Mouse (Mus musculus) CH12.LX (cell line): Measurements from ENCODE around the gene Nrap. TPM values are rescaled to one million over a fixed set of nuclear protein-coding genes. Genes with fewer than 3 reads are reported as not detected.

Experiments
- DNase-seq: peaks from one replicate; pipeline ENCODE4 v3.0.0-alpha.2; 2013; ENCODE audit errors: extremely low read depth
- H3K27ac ChIP-seq: 2 replicates; pipeline ENCODE4 v1.5.1; 2012; ENCODE audit warnings: low read depth, mild to moderate bottlenecking, control low read depth, moderate library complexity; ENCODE audit not compliant: insufficient read depth
- H3K27me3 ChIP-seq: replicated peaks from 2 replicates; pipeline ENCODE3; 2012; ENCODE audit warnings: inconsistent platforms
- H3K36me3 ChIP-seq, 2 experiments: replicated peaks in 1 of 2; 2 replicates each; pipeline versions ENCODE3 to v1.6.1; 2012; ENCODE audit warnings: inconsistent platforms in 1 of 2, low read length in 1 of 2, mild to moderate bottlenecking in 1 of 2, mixed read lengths in 1 of 2, moderate library complexity in 1 of 2; ENCODE audit not compliant: control insufficient read depth in 1 of 2, insufficient read depth in 1 of 2
- H3K4me1 ChIP-seq, 2 experiments: 2 replicates each; pipeline ENCODE4 v1.6.1; 2012; ENCODE audit warnings: inconsistent platforms in 1 of 2, moderate library complexity in 1 of 2; ENCODE audit not compliant: insufficient read depth in 2 of 2, control insufficient read depth in 1 of 2
- H3K4me2 ChIP-seq: 2 replicates; pipeline ENCODE4 v1.6.1; 2012; ENCODE audit warnings: low read depth, mild to moderate bottlenecking, control low read depth; ENCODE audit not compliant: poor library complexity, insufficient read depth, severe bottlenecking
- H3K4me3 ChIP-seq, 3 experiments: fragments of 150-350 bp in 1 of 3; sonication (generic) in 1 of 3; replicated peaks in 1 of 3; 2 replicates each; pipeline versions ENCODE3 to v1.5.1; 2011 to 2012; ENCODE audit warnings: low read depth in 2 of 3, low read length in 2 of 3, mild to moderate bottlenecking in 2 of 3, moderate library complexity in 2 of 3, control low read depth in 1 of 3, improper control_type of control experiment in 1 of 3, inconsistent platforms in 1 of 3, mixed read lengths in 1 of 3; ENCODE audit not compliant: poor library complexity in 1 of 3
- H3K79me2 ChIP-seq: replicated peaks from 2 replicates; pipeline ENCODE4 v1.6.1; 2012; ENCODE audit warnings: mild to moderate bottlenecking, moderate library complexity; ENCODE audit not compliant: control insufficient read depth, poor library complexity, insufficient read depth, severe bottlenecking; ENCODE audit errors: extremely low read depth
- H3K9ac ChIP-seq: 2 replicates; pipeline ENCODE4 v1.6.1; 2012; ENCODE audit warnings: low read depth, mild to moderate bottlenecking, control low read depth, moderate library complexity; ENCODE audit not compliant: insufficient read depth
- H3K9me3 ChIP-seq: replicated peaks from 2 replicates; pipeline ENCODE3; 2012; ENCODE audit warnings: low read length, inconsistent platforms, mixed read lengths
- CHD2 ChIP-seq: IDR thresholded peaks from 2 replicates; pipeline ENCODE4 v1.6.1; 2011; ENCODE audit warnings: low read length, improper control_type of control experiment
- CTCF ChIP-seq, 2 experiments: IDR thresholded peaks in 1 of 2; conservative IDR thresholded peaks in 1 of 2; 2 replicates each; pipeline ENCODE4 v1.5.1; 2011 to 2012; ENCODE audit warnings: low read depth in 2 of 2, low read length in 2 of 2, improper control_type of control experiment in 1 of 2, inconsistent platforms in 1 of 2, mild to moderate bottlenecking in 1 of 2, moderate library complexity in 1 of 2
- E2F4 ChIP-seq: IDR thresholded peaks from 2 replicates; pipeline ENCODE4 v1.6.1; 2011; ENCODE audit warnings: low read depth, low read length, improper control_type of control experiment; ENCODE audit not compliant: insufficient replicate concordance
- ETS1 ChIP-seq: conservative IDR thresholded peaks from 2 replicates; pipeline ENCODE4 v1.6.1; 2012; ENCODE audit warnings: low read depth, mild to moderate bottlenecking, inconsistent platforms, low read length, improper control_type of control experiment, moderate library complexity
- GABPA ChIP-seq: IDR thresholded peaks from 2 replicates; pipeline ENCODE4 v1.6.1; 2012; ENCODE audit warnings: low read depth, low read length, improper control_type of control experiment, inconsistent platforms; ENCODE audit not compliant: insufficient replicate concordance
- HCFC1 ChIP-seq: IDR thresholded peaks from 2 replicates; pipeline ENCODE4 v1.6.1; 2012; ENCODE audit warnings: low read depth, mild to moderate bottlenecking, inconsistent platforms, low read length, improper control_type of control experiment
- KAT2A ChIP-seq: IDR thresholded peaks from 2 replicates; pipeline ENCODE4 v1.6.1; 2012; ENCODE audit warnings: low read length, improper control_type of control experiment, inconsistent platforms; ENCODE audit not compliant: insufficient replicate concordance
- MAFK ChIP-seq: IDR thresholded peaks from 2 replicates; pipeline ENCODE4 v1.6.1; 2011; ENCODE audit warnings: low read length, improper control_type of control experiment; ENCODE audit not compliant: insufficient replicate concordance
- MEF2A ChIP-seq: IDR thresholded peaks from 2 replicates; pipeline ENCODE4 v1.6.1; 2014; ENCODE audit warnings: low read depth, mild to moderate bottlenecking, inconsistent platforms, low read length, improper control_type of control experiment, borderline replicate concordance
- MXI1 ChIP-seq: IDR thresholded peaks from 2 replicates; pipeline ENCODE4 v1.6.1; 2011; ENCODE audit warnings: mild to moderate bottlenecking, low read depth, low read length, improper control_type of control experiment
- PAX5 ChIP-seq: IDR thresholded peaks from 2 replicates; pipeline ENCODE4 v1.6.1; 2012; ENCODE audit warnings: low read length, inconsistent platforms, mixed read lengths
- POLR2A ChIP-seq: IDR thresholded peaks from 2 replicates; pipeline ENCODE4 v1.6.1; 2011; ENCODE audit warnings: low read depth, mild to moderate bottlenecking, improper control_type of control experiment, low read length
- RAD21 ChIP-seq: IDR thresholded peaks from 2 replicates; pipeline ENCODE4 v1.6.1; 2011; ENCODE audit warnings: low read depth, mild to moderate bottlenecking, low read length, improper control_type of control experiment, moderate library complexity
- RCOR1 ChIP-seq: conservative IDR thresholded peaks from 2 replicates; pipeline ENCODE4 v1.6.1; 2012; ENCODE audit warnings: low read depth, mild to moderate bottlenecking, inconsistent platforms, low read length, improper control_type of control experiment
- USF1 ChIP-seq: IDR thresholded peaks from 2 replicates; pipeline ENCODE4 v1.6.1; 2014; ENCODE audit warnings: low read depth, mild to moderate bottlenecking, inconsistent platforms, low read length, improper control_type of control experiment
- dilution Hi-C: fragments of 300-500 bp; cut with MboI; formaldehyde crosslinking; loops from 2 replicates; pipeline ENCODE4 v1.14.3; 2020; ENCODE audit warnings: low sequenced_read_pairs; ENCODE audit not compliant: extremely low pct_unique_long_range_greater_than_20kb, extremely low pct_ligation_motif_present
- in situ Hi-C: fragments of 300-500 bp; cut with MboI; formaldehyde crosslinking; loops from 3 replicates; pipeline ENCODE4 v1.14.3; 2019; ENCODE audit warnings: low sequenced_read_pairs, low pct_ligation_motif_present, low pct_unique_long_range_greater_than_20kb, mixed read lengths
- polyA plus RNA-seq: library from polyadenylated mRNA; unstranded; fragments of >175 nt; gene quantifications from 2 replicates; pipeline ENCODE4 v1.2.1, GENCODE M21; 2012; ENCODE audit warnings: low read depth; ENCODE audit not compliant: insufficient read length
- total RNA-seq, 2 experiments: library from RNA; depleted of rRNA; stranded (reverse); fragments of 300-350 nt in 1 of 2; fragments of >200 nt in 1 of 2; gene quantifications; 2 replicates each; pipeline ENCODE4 v1.2.3; 2012 to 2014

The Nrap gene
- total and polyA plus RNA-seq, 3 experiments: 0.04 to 1.5 (median 0.17) TPM

DNA sequence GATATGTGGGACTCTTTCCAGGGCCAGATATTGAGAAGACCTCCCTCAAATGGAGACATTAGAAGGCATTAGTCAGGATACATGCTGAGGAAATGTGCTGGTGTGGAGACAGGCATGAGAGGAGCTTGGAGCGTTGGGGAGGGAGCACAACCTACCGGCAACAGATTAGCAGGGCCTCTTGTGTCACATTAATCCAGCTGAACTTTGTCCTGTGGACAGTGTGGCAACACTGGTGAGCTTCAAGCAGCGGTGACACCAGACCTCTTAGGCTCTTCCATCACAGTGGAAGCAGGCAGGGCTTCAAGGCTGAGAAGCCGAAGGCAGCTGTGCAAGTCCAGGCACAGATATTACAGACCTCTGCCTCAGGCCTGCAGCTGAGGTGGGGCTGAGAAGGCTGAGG lies 111.9 kb downstream of the Nrap start:
- no peak overlapping the region for H3K9ac ChIP-seq
- no peak for DNase-seq
- H3K36me3 ChIP-seq: no peaks in the 10 kb centered on the region
- no peak overlapping the region for H3K4me3 ChIP-seq
- peaks cover 71% of the 10 kb centered on the region for H3K27me3 ChIP-seq
- no peaks in the 10 kb centered on the region for H3K9me3 ChIP-seq
- no peak for TF ChIP-seq RCOR1
- TF ChIP-seq PAX5: no peak
- TF ChIP-seq MXI1: no peak
- no peak for TF ChIP-seq KAT2A
- TF ChIP-seq USF1: no peak
- no peak for TF ChIP-seq GABPA
- in situ Hi-C loops (no loop called here), dilution Hi-C loops (no loop called here)
- H3K4me2 ChIP-seq: no peak overlapping the region
- no peak overlapping the region for H3K27ac ChIP-seq
- no peaks in the 10 kb centered on the region for H3K79me2 ChIP-seq
- peaks cover 3 to 9% of the 10 kb centered on the region in 2 experiments; a peak in 3 of 4 replicates for H3K4me1 ChIP-seq

- Histone ChIP-seq H3K36me3 (no peaks in the 10 kb centered on the region), H3K9me3 (no peaks in the 10 kb centered on the region), H3K4me1 (peaks cover 3 to 9% of the 10 kb centered on the region in 2 experiments; a peak in 3 of 4 replicates), H3K79me2 (no peaks in the 10 kb centered on the region), H3K27me3 (peaks cover 72% of the 10 kb centered on the region), H3K4me2 (no peak overlapping the region), H3K27ac (no peak overlapping the region), H3K9ac (no peak overlapping the region), H3K4me3 (no peak overlapping the region)
- no peak for DNase-seq
- dilution Hi-C loops: no loop called here
- TF ChIP-seq CHD2: no peak
- peak in 1 of 2 experiments; percentile 48; a peak in 3 of 4 replicates for TF ChIP-seq CTCF (conservative IDR thresholded peaks at IDR 0.05 in 1 of 2, IDR thresholded peaks at IDR 0.05 in 1 of 2; ENCODE audit: low read depth in 2 of 2, low read length in 2 of 2)
- no peak for TF ChIP-seq RCOR1
- no peak for TF ChIP-seq HCFC1
- TF ChIP-seq MEF2A: no peak
- TF ChIP-seq ETS1: no peak
- no peak for TF ChIP-seq E2F4
- TF ChIP-seq POLR2A: no peak
- no peak for TF ChIP-seq MAFK
- TF ChIP-seq RAD21: peak; percentile 0
- in situ Hi-C loops: no loop called here
These were observed 112.6 kb downstream of the Nrap start for GRCm38 (mm10) chr19:56277140-56277804.
